Mouse (Mus musculus) liver, adult 2 months (tissue): ENCODE data around the gene Epo.

Source experiments
- CTCF ChIP-seq: fragments of 200-500 bp; IDR thresholded peaks from 2 replicates; pipeline ENCODE4 v1.5.1; 2011; ENCODE audit warnings: low read depth, low read length, control low read depth
- POLR2A ChIP-seq: fragments of 200-500 bp; IDR thresholded peaks from 2 replicates; pipeline ENCODE4 v1.6.1; 2011; ENCODE audit warnings: low read length, control low read depth; ENCODE audit not compliant: insufficient read depth; ENCODE audit errors: extremely low read depth

- TF ChIP-seq CTCF (no peak), POLR2A (no peak)
These were observed 41.5 kb downstream of the Epo start for GRCm38 (mm10) chr5:137491559-137491958.
